Mouse (Mus musculus) embryonic facial prominence, embryonic 12.5 days (tissue): ENCODE measurements around the gene Gata2. TPM values are rescaled to one million over a fixed set of nuclear protein-coding genes. Genes with fewer than 3 reads are reported as not detected.
A peak's percentile ranks its signal among the peaks of the same experiment; 100 is the strongest.
"Not testable (repeated sequence)": the region's sequence is repeated elsewhere in the genome, so short reads cannot be mapped to it uniquely, and the experiment has no call there.

Source experiments
- ATAC-seq: fragments of 200-750 bp; cut with Nextera tagmentation; 2 replicates; pipeline ENCODE4 v1.8.0; 2017; ENCODE audit not compliant: insufficient number of reproducible peaks, insufficient read depth, low FRiP score, low TSS enrichment
- H3K27ac ChIP-seq: fragments of 300-500 bp; sonication (generic); 2 replicates; pipeline ENCODE4 v1.5.1; 2016; ENCODE audit warnings: mild to moderate bottlenecking
- H3K27me3 ChIP-seq: fragments of 300-500 bp; sonication (generic); 2 replicates; pipeline ENCODE4 v1.6.1; 2016; ENCODE audit warnings: mild to moderate bottlenecking, moderate library complexity
- H3K36me3 ChIP-seq: fragments of 300-500 bp; sonication (generic); 2 replicates; pipeline ENCODE4 v1.6.1; 2016; ENCODE audit warnings: mild to moderate bottlenecking
- H3K4me1 ChIP-seq: fragments of 300-500 bp; sonication (generic); 2 replicates; pipeline ENCODE4 v1.6.1; 2016
- H3K4me2 ChIP-seq: fragments of 300-500 bp; sonication (generic); replicated peaks from 2 replicates; pipeline ENCODE4 v1.6.1; 2016; ENCODE audit warnings: mild to moderate bottlenecking, moderate library complexity
- H3K4me3 ChIP-seq: fragments of 300-500 bp; sonication (generic); 2 replicates; pipeline ENCODE4 v1.5.1; 2016; ENCODE audit warnings: mild to moderate bottlenecking
- H3K9ac ChIP-seq: fragments of 300-500 bp; sonication (generic); 2 replicates; pipeline ENCODE4 v1.6.1; 2016; ENCODE audit warnings: mild to moderate bottlenecking, moderate library complexity
- H3K9me3 ChIP-seq: fragments of 300-500 bp; sonication (generic); 2 replicates; pipeline ENCODE4 v1.6.1; 2016; ENCODE audit warnings: mild to moderate bottlenecking, moderate library complexity
- WGBS: fragments of 180-500 bp; shearing (Covaris S2); methylation state at CpG from one replicate; pipeline ENCODE4 v1.1.7; 2016; 5-methylcytosine and 5-hydroxymethylcytosine counted together
- polyA plus RNA-seq: library from polyadenylated mRNA; unstranded; fragments of >200 nt; fragmentation: Nextera tagmentation; extraction: Ambion mirVana; gene quantifications from 2 replicates; pipeline ENCODE4 v1.2.1, GENCODE M21; 2016

Gene Gata2
- 40.3 and 50.4 TPM in 2 replicates for polyA plus RNA-seq

DNA sequence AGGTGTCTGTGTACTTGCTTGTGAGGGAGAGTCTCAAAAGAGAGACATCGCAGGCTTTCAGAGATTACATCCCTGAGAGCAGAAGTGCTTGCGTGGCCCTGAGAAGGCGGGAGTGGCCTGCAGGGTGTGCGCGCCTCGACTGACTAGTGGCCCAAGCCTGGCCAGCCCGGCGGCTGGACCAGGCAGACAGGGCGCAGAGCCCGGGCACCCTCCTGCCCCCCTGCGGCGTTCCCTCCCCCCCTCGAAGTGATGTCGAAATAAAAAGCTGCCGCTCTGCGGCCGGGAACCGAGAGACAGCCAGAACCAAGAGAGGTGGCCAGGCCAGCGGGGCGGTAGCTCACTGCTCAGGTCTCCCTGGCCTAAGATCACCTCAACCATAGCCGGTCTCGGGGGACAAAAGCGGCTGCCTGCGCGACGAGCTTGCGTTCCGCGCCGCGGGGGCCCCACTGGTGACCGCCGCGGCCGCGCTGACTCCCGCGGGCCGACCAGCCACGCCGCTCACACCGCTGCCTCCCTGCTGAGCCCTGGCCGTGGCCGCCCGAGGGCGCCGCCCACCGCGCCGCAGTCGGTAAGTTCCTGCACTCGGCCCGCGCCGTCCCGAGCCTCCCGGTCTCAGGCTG, at the start of gene Gata2:
TSS of gene Gata2 (plus strand) at position 459 of the 620 bp plus-strand sequence.
- Histone ChIP-seq H3K4me3 (peak within 1 kb of the TSS; percentile 40), H3K4me2 (peak within 1 kb of the TSS; percentile 62), H3K27me3 (peaks cover 99% of the 10 kb centered on the region), H3K9ac (peak within 1 kb of the TSS; percentile 48), H3K36me3 (no peaks in the 10 kb centered on the region), H3K9me3 (no peaks in the 10 kb centered on the region), H3K4me1 (peaks cover 47% of the 10 kb centered on the region), H3K27ac (no peak within 1 kb of the TSS)
- ATAC-seq = no peak
- under 1% methylated on average over 57 of the region's 57 CpGs for WGBS

DNA sequence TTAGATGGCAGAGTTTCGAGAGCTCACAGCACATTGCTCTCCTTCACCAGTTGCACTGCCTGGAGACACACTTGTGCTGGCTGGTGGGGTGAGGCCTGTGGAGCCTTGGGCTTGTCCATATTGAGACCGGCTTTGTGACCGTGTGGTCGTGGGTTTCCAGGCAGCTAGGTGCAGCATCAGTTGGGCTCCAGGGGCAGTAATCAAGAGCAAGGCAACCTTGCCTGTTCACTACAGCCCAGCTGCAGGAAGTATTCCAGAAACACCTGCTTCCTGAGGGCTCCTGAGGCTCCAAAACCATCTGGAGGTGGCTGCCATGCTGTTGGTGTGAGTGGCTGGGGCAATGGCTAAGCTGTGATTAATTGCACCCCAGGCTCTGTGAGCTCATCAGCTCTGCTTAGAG, 47.9 kb upstream of the Gata2 start:
- Histone ChIP-seq H3K4me1 (no peaks in the 10 kb centered on the region), H3K9ac (no peak overlapping the region), H3K27ac (no peak overlapping the region), H3K4me2 (no peak overlapping the region), H3K9me3 (no peaks in the 10 kb centered on the region), H3K36me3 (no peaks in the 10 kb centered on the region), H3K27me3 (no peaks in the 10 kb centered on the region), H3K4me3 (no peak overlapping the region)
- no peak for ATAC-seq
- WGBS = 74% methylated on average over 4 of the region's 4 CpGs

GRCm38 (mm10) chr6:88146576-88146975, 47.1 kb upstream of the Gata2 start:
- no peak for ATAC-seq
- no peak overlapping the region for H3K27ac ChIP-seq
- H3K36me3 ChIP-seq = no peaks in the 10 kb centered on the region
- no peaks in the 10 kb centered on the region for H3K4me1 ChIP-seq
- H3K27me3 ChIP-seq = no peaks in the 10 kb centered on the region
- no peak overlapping the region for H3K4me3 ChIP-seq
- H3K4me2 ChIP-seq = no peak overlapping the region
- no peaks in the 10 kb centered on the region for H3K9me3 ChIP-seq
- H3K9ac ChIP-seq = no peak overlapping the region
- 68% methylated on average over 8 of the region's 8 CpGs for WGBS

GRCm38 (mm10) chr6:88147411-88148003, 46.2 kb upstream of the Gata2 start:
- no peaks in the 10 kb centered on the region for H3K36me3 ChIP-seq
- H3K4me3 ChIP-seq = no peak overlapping the region
- H3K9me3 ChIP-seq = no peaks in the 10 kb centered on the region
- H3K27ac ChIP-seq = no peak overlapping the region
- H3K9ac ChIP-seq = no peak overlapping the region
- 70% methylated on average over 16 of the region's 16 CpGs for WGBS
- no peaks in the 10 kb centered on the region for H3K27me3 ChIP-seq
- ATAC-seq = no peak
- no peaks in the 10 kb centered on the region for H3K4me1 ChIP-seq
- H3K4me2 ChIP-seq = no peak overlapping the region

- 73% methylated on average over 4 of the region's 4 CpGs for WGBS
Measured at GRCm38 (mm10) chr6:88151335-88151734, 42.4 kb upstream of the Gata2 start.

DNA sequence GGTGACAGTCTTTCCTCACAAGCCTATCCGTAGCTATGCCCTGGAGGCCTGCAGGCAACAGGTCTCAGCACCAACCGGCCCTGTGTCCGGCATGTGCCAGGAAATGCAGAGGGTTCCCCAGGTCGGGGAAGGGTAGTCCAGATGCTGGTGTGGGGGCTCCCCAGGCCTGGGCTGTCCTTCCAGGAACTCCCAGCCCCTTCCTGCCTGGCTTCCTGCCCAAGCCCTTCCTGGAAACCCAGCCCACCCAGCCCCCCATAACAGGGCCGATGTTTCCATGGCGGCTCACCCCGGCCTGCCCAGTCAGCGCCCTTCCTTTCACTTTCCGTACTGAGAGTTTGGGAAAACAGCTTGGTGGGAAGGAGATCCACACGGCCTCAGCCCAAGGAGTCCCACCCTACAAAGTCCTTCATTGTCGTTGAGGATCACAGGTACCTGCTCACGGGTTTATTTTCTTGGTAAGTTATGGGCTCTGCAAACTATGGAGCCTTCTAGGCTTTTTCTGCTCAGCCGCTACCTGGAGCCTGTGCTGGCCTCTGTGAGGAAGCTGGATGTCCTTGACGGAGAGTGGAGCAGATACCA, 41.5 kb upstream of the Gata2 start:
- Histone ChIP-seq H3K27ac (no peak overlapping the region), H3K4me1 (no peaks in the 10 kb centered on the region), H3K36me3 (no peaks in the 10 kb centered on the region), H3K4me3 (no peak overlapping the region), H3K27me3 (no peaks in the 10 kb centered on the region), H3K4me2 (no peak overlapping the region), H3K9ac (no peak overlapping the region; the same call in 1 of the 2 replicates), H3K9me3 (no peaks in the 10 kb centered on the region)
- ATAC-seq = no peak
- 83% methylated on average over 14 of the region's 14 CpGs for WGBS

More at GRCm38 (mm10) chr6:88151335-88151734, 42.4 kb upstream of the Gata2 start:
- no peaks in the 10 kb centered on the region for H3K27me3 ChIP-seq
- no peak overlapping the region for H3K4me3 ChIP-seq
- no peak overlapping the region for H3K9ac ChIP-seq
- no peaks in the 10 kb centered on the region for H3K4me1 ChIP-seq
- no peak overlapping the region for H3K4me2 ChIP-seq
- no peak for ATAC-seq
- no peaks in the 10 kb centered on the region for H3K9me3 ChIP-seq
- H3K27ac ChIP-seq = no peak overlapping the region
- H3K36me3 ChIP-seq = no peaks in the 10 kb centered on the region

DNA sequence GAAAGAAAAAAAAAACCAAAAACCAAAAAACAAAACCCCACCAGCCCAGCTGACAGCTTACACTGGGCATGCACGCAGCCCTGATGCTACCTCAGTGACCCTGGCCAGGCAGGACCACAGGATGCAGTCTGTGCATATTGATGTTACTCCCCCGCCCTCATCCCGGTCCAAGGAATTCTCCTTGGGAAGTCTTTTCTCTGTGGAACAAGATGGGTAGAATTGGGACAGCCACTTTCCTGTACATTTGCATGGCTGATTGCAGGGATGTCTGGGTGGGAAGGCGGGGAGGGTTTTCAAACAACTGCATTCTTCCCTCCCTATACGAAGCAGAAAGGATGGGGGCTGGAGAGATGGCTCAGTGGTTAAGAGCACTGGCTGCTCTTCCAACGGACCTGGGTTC, 40.7 kb upstream of the Gata2 start:
- Histone ChIP-seq H3K9ac (no peak overlapping the region), H3K4me2 (no peak overlapping the region), H3K9me3 (no peaks in the 10 kb centered on the region), H3K27me3 (no peaks in the 10 kb centered on the region), H3K4me3 (no peak overlapping the region), H3K4me1 (no peaks in the 10 kb centered on the region), H3K27ac (no peak overlapping the region), H3K36me3 (no peaks in the 10 kb centered on the region)
- WGBS = 71% methylated on average over 6 of the region's 6 CpGs
- ATAC-seq = no peak

- not testable (repeated sequence) for H3K27me3 ChIP-seq, H3K4me3 ChIP-seq, H3K27ac ChIP-seq, H3K4me1 ChIP-seq, H3K4me2 ChIP-seq, H3K9me3 ChIP-seq, H3K36me3 ChIP-seq, ATAC-seq, H3K9ac ChIP-seq
- WGBS = 85% methylated on average over 6 of the region's 6 CpGs
Measured at GRCm38 (mm10) chr6:88155614-88156013, 38.1 kb upstream of the Gata2 start.

DNA sequence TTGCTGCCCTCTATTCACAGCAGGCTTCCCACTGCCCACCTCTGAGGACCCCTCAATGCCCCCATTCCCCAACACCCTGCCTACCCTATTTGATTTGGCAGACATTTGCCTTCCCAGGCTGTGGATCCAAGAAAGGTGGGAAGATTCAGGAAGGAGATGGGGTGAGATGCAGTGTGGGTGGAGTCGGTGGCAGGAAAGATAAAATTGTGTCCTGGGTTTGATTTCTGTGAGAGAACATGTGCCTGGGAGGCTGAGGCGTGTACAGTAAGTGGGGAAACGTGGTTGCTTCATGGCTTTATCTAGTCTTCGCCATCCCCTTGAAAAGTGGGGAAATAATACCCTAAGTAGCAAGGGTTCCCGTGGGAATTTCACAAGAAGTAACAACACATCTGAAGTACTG, 34.9 kb upstream of the Gata2 start:
- Histone ChIP-seq H3K9me3 (no peaks in the 10 kb centered on the region), H3K4me3 (no peak overlapping the region), H3K27me3 (no peaks in the 10 kb centered on the region), H3K9ac (no peak overlapping the region), H3K4me2 (no peak overlapping the region), H3K4me1 (no peaks in the 10 kb centered on the region), H3K27ac (no peak overlapping the region), H3K36me3 (no peaks in the 10 kb centered on the region)
- WGBS = 84% methylated on average over 5 of the region's 5 CpGs
- no peak for ATAC-seq

GRCm38 (mm10) chr6:88166054-88166453, 27.6 kb upstream of the Gata2 start:
- no peak overlapping the region for H3K9ac ChIP-seq
- H3K27me3 ChIP-seq = no peaks in the 10 kb centered on the region; the same call in 1 of the 2 replicates
- WGBS = 93% methylated on average over 9 of the region's 9 CpGs
- H3K36me3 ChIP-seq = no peaks in the 10 kb centered on the region
- no peaks in the 10 kb centered on the region for H3K4me1 ChIP-seq
- H3K4me3 ChIP-seq = no peak overlapping the region
- no peak overlapping the region for H3K4me2 ChIP-seq
- ATAC-seq = no peak
- H3K27ac ChIP-seq = no peak overlapping the region
- no peaks in the 10 kb centered on the region for H3K9me3 ChIP-seq

GRCm38 (mm10) chr6:88174191-88174590, 19.5 kb upstream of the Gata2 start:
- WGBS = 87% methylated on average over 3 of the region's 3 CpGs
- no peak overlapping the region for H3K27ac ChIP-seq

DNA sequence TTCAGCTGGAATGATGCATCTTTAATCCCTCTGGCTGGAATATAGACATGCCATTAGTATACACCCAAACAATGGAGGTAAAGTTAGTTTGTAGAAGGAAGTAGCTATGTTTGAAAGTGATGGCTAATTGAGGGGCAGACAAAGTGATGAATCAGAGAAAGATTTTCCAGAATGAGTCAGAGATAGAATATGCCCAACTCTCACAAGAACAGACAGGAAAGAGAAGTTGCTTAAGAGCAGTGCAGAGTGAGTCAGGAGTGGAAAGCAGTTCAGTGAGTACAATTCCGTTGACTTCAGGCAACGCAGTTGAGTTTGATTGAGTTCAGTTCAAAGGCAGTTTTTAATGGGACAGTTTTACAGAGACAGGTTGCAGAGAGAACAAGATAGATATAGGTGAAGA, 19.0 kb upstream of the Gata2 start:
- no peaks in the 10 kb centered on the region for H3K36me3 ChIP-seq
- 87% methylated on average over 2 of the region's 2 CpGs for WGBS

More at GRCm38 (mm10) chr6:88174191-88174590, 19.5 kb upstream of the Gata2 start:
- Histone ChIP-seq H3K4me1 (no peaks in the 10 kb centered on the region), H3K4me2 (no peak overlapping the region), H3K27me3 (no peaks in the 10 kb centered on the region), H3K9ac (no peak overlapping the region), H3K9me3 (0 out of 2 replicates have a peak, but pooled peaks cover 4% of the 10 kb centered on the region), H3K36me3 (no peaks in the 10 kb centered on the region), H3K4me3 (no peak overlapping the region)
- no peak for ATAC-seq

More for the DNA sequence above, 19.0 kb upstream of the Gata2 start:
- Histone ChIP-seq H3K9me3 (0 out of 2 replicates have a peak, but pooled peaks cover 4% of the 10 kb centered on the region), H3K9ac (no peak overlapping the region), H3K4me2 (no peak overlapping the region), H3K27me3 (no peaks in the 10 kb centered on the region), H3K27ac (no peak overlapping the region), H3K4me1 (no peaks in the 10 kb centered on the region), H3K4me3 (no peak overlapping the region)
- ATAC-seq = no peak
